Mouse (Mus musculus): ENCODE results near the gene Gm156. TPM values are rescaled to one million over a fixed set of nuclear protein-coding genes. Genes with fewer than 3 reads are reported as not detected.
"Not testable (repeated sequence)": the region's sequence is repeated elsewhere in the genome, so short reads cannot be mapped to it uniquely, and the experiment has no call there.

Gm156 gene
- not detected in 2 replicates for polyA plus RNA-seq (2012; rRNA removed)

- DNase-seq (ENCODE audit: low spot score) = not testable (repeated sequence)
Observed at GRCm38 (mm10) chr6:129784170-129784569, at the start of gene Gm156. Gene Gm156, minus strand, starts transcription at chr6:129784270.

DNA sequence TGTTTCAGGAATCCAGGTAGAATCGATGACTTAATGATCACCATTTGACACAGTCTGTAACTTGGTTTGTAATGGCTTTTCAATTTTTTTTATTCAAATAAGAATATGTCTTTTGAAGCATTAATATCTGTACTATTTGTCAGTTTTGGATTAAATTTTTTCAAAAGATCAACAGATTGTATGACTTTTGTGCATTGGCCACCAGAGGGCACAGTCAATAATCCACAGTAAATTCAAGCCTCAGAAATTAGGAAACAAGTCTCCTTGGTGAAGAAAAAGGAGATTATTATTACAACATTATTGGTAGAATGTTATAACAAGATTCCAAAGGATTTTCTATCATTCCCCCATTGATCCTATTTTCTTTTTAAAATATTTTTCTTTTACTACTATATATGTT, 41.5 kb upstream of the Gm156 start:
- no peak for DNase-seq (ENCODE audit: low spot score)

- no peak for DNase-seq (ENCODE audit: low spot score)
Observed at GRCm38 (mm10) chr6:129824004-129824403, 39.9 kb upstream of the Gm156 start.

GRCm38 (mm10) chr6:129817731-129818130, 33.7 kb upstream of the Gm156 start:
- no peak for DNase-seq (ENCODE audit: low spot score)

DNA sequence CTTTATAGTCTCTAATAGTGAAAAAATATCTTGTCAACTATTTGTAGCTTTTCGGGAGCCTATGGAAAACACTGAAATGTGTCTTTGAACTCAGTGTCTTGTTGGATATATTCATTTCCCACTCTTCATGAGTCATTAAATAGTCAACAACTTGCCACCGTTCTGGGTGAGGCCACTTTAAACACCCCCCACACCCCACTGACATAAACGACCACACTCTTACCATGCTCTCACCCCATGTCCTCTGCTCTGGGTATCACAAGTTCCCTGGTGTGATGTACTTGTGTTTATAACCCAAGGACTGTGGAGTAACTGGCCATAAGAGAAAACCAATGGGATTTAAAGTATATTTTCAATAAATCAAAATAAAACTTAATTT, 36.4 kb downstream of the Gm156 start:
- DNase-seq (ENCODE audit: low spot score) = no peak

DNA sequence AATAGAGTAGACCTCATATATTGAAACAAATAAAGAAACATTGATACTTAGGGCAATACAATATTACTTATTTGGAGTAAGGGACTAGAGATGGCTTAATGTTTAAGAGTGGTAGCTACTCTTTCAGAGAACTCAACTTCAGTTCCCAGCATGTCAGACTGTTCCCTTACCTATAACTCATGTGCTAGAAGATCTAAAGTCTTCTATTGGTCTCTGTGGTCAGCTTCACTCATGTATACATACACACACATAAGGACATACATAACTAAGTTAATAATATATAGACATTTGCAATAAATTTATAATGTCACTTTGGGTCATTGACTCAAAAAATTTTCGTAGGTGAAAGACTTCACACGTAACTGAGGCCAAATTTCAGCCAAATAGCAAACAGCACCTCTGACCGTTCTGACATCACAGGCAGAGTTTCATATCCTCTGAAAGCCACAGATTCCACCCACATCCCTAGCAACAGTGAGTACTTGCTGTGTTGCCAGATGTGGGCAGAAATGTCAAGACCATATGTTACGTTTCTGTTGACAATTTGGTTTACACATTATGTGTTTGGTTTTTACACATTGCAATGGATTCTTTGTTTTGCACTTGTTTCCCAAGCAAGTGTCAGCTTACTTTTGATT, 36.9 kb downstream of the Gm156 start:
- DNase-seq (ENCODE audit: low spot score) = no peak

- no peak for DNase-seq (ENCODE audit: low spot score)
Observed at GRCm38 (mm10) chr6:129746151-129746550, 37.9 kb downstream of the Gm156 start.

GRCm38 (mm10) chr6:129740069-129740721, 43.9 kb downstream of the Gm156 start, which contains the start of gene Klri2:
Gene Klri2, minus strand, starts transcription at chr6:129740484.
- no peak for DNase-seq (ENCODE audit: low spot score)

- no peak for DNase-seq (ENCODE audit: low spot score)
Observed at GRCm38 (mm10) chr6:129736414-129736813, 47.7 kb downstream of the Gm156 start.

DNA sequence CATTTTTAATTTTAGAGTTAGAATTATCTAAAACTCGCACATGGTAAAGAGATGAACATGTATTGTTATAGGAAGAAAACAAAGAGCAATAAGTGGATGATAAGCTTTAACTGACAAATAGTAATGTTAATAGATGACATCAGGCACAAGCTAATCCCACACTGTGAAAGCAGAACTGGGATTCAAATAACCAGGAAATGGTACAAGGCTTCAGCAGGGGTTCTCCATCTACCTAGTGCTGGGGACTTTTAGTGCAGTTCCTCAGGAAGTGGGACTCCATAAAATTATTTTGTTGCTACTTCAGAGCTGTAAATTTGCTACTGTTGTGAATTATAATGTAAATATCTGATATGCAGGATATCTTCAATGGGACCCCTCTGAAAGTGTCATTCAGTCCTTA, 56.8 kb downstream of the Gm156 start:
- no peak for DNase-seq (ENCODE audit: low spot score)

GRCm38 (mm10) chr6:129721390-129721789, 62.7 kb downstream of the Gm156 start:
- no peak for DNase-seq (ENCODE audit: low spot score)

GRCm38 (mm10) chr6:129720487-129720886, 63.6 kb downstream of the Gm156 start:
- no peak for DNase-seq (ENCODE audit: low spot score)

DNA sequence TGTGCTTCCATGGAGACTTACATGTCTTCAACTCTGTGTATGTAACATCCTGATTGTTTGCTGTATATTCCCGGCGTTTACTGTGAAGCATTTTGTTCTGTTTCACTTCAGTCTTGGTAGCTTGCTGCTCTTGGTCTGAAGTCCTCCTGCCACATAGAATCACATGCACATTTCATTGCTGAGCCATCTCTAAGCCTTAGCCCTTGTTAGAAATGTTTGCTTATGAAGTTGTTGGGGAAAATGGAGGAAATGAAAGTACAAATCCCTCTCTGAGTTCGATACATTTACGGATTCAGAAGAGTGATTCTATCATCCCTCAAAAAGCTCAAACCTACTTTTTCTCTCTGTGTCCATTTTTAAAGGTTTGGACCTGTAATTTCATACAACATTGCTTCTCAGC, 67.0 kb downstream of the Gm156 start, which contains the start of gene Klri1:
TSS of gene Klri1 (minus strand) at position 101 of the 400 bp plus-strand sequence.
- no peak for DNase-seq (ENCODE audit: low spot score)

Other genes starting within 250 kb of the Gm156 start
- 0.81 and 1.1 TPM in 2 replicates for gene Klre1, start 206.4 kb downstream of the Gm156 start, polyA plus RNA-seq (2012; rRNA removed)
- gene Klrd1, start 192.5 kb downstream of the Gm156 start, polyA plus RNA-seq (2012; rRNA removed) = 3.2 and 4.4 TPM in 2 replicates
- 3.7 and 4.9 TPM in 2 replicates for gene Klrk1, start 160.4 kb downstream of the Gm156 start, polyA plus RNA-seq (2012; rRNA removed)
- gene Klrc3, start 140.9 kb downstream of the Gm156 start, polyA plus RNA-seq (2012; rRNA removed) = 0.25 TPM in 1 of 2 replicates, not detected in the other
- 0.34 and 0.44 TPM in 2 replicates for gene Klrc2, start 123.6 kb downstream of the Gm156 start, polyA plus RNA-seq (2012; rRNA removed)
- gene Klrc1, start 105.3 kb downstream of the Gm156 start, polyA plus RNA-seq (2012; rRNA removed) = 0.50 and 0.55 TPM in 2 replicates
- 0.40 and 0.41 TPM in 2 replicates for gene Klri1, start 67.1 kb downstream of the Gm156 start, polyA plus RNA-seq (2012; rRNA removed)
- gene Klri2, start 43.8 kb downstream of the Gm156 start, polyA plus RNA-seq (2012; rRNA removed) = 0.19 TPM in 2 replicates
- gene Gm17631, start 78.4 kb upstream of the Gm156 start, polyA plus RNA-seq (2012; rRNA removed) = not detected in 2 replicates
- 0.04 and 0.07 TPM in 2 replicates for gene Klra17, start 92.4 kb upstream of the Gm156 start, polyA plus RNA-seq (2012; rRNA removed)
- 0.07 TPM in 1 of 2 replicates, not detected in the other for gene Klra5, start 133.4 kb upstream of the Gm156 start, polyA plus RNA-seq (2012; rRNA removed)
- 0.06 TPM in 1 of 2 replicates, not detected in the other for gene Klra6, start 242.7 kb upstream of the Gm156 start, polyA plus RNA-seq (2012; rRNA removed)

Measured in urinary bladder, adult 2 months (tissue).